Mouse (Mus musculus): ENCODE measurements at regions not wholly inside any gene's neighbourhood (a gene's known extent, or its start where the extent isn't known, plus 50 kb on each side); places are given as distances from the start of the nearest gene placed in this dataset.

- Histone ChIP-seq H3K4me1 (ENCODE audit: control insufficient read depth in 1 of 2, insufficient read depth in 2 of 2) (no peaks in the 10 kb centered on the region), H3K27me3 (replicated peaks) (no peaks in the 10 kb centered on the region), H3K4me2 (ENCODE audit: insufficient read depth, low read depth, poor library complexity, severe bottlenecking) (no peak overlapping the region), H3K27ac (ENCODE audit: insufficient read depth, low read depth) (no peak overlapping the region), H3K4me3 (replicated peaks in 1 of 3; ENCODE audit: low read depth in 2 of 3, low read length in 2 of 3, poor library complexity in 1 of 3) (no peak overlapping the region), H3K79me2 (replicated peaks; ENCODE audit: control insufficient read depth, extremely low read depth, insufficient read depth, poor library complexity, severe bottlenecking) (no peaks in the 10 kb centered on the region), H3K9ac (ENCODE audit: insufficient read depth, low read depth) (no peak overlapping the region), H3K36me3 (replicated peaks in 1 of 2; ENCODE audit: control insufficient read depth in 1 of 2, insufficient read depth in 1 of 2, low read length in 1 of 2) (no peaks in the 10 kb centered on the region), H3K9me3 (replicated peaks; ENCODE audit: low read length) (no peaks in the 10 kb centered on the region)
- DNase-seq (ENCODE audit: extremely low read depth): no peak
- dilution Hi-C loops (cut with MboI; ENCODE audit: extremely low pct_ligation_motif_present, extremely low pct_unique_long_range_greater_than_20kb, low sequenced_read_pairs) (no loop called here), in situ Hi-C loops (cut with MboI; ENCODE audit: low pct_ligation_motif_present, low pct_unique_long_range_greater_than_20kb, low sequenced_read_pairs) (no loop called here)
- TF ChIP-seq MXI1 (IDR thresholded peaks at IDR 0.05; ENCODE audit: low read depth, low read length) (no peak), USF2 (conservative IDR thresholded peaks at IDR 0.05; ENCODE audit: low read depth, low read length) (no peak), CHD2 (IDR thresholded peaks at IDR 0.05; ENCODE audit: low read length) (no peak), EP300 (IDR thresholded peaks at IDR 0.05; ENCODE audit: low read length) (no peak), ZNF384 (IDR thresholded peaks at IDR 0.05; ENCODE audit: low read depth, low read length) (no peak), MYC (IDR thresholded peaks at IDR 0.05; ENCODE audit: low read depth, low read length) (no peak), BHLHE40 (IDR thresholded peaks at IDR 0.05; ENCODE audit: low read depth, low read length) (no peak), POLR2A (IDR thresholded peaks at IDR 0.05; ENCODE audit: low read depth, low read length) (no peak), ELF1 (IDR thresholded peaks at IDR 0.05; ENCODE audit: low read depth, low read length) (no peak), MAX (IDR thresholded peaks at IDR 0.05; ENCODE audit: low read length) (no peak), TBP (conservative IDR thresholded peaks at IDR 0.05; ENCODE audit: low read depth, low read length) (no peak), ZMIZ1 (IDR thresholded peaks at IDR 0.05; ENCODE audit: low read depth, low read length) (no peak), JUN (IDR thresholded peaks at IDR 0.05; ENCODE audit: insufficient read depth, low read depth, low read length) (no peak), MEF2A (IDR thresholded peaks at IDR 0.05; ENCODE audit: borderline replicate concordance, low read depth, low read length) (no peak)
Observed at GRCm38 (mm10) chr6:14819798-14820197, 64.7 kb upstream of the Ppp1r3a start.

GRCm38 (mm10) chr6:14824777-14825176 lies 69.7 kb upstream of the Ppp1r3a start:
- Histone ChIP-seq H3K79me2 (replicated peaks; ENCODE audit: control insufficient read depth, extremely low read depth, insufficient read depth, poor library complexity, severe bottlenecking) (no peaks in the 10 kb centered on the region), H3K9me3 (replicated peaks; ENCODE audit: low read length) (no peaks in the 10 kb centered on the region), H3K36me3 (replicated peaks in 1 of 2; ENCODE audit: control insufficient read depth in 1 of 2, insufficient read depth in 1 of 2, low read length in 1 of 2) (no peaks in the 10 kb centered on the region), H3K9ac (ENCODE audit: insufficient read depth, low read depth) (no peak overlapping the region), H3K4me3 (replicated peaks in 1 of 3; ENCODE audit: low read depth in 2 of 3, low read length in 2 of 3, poor library complexity in 1 of 3) (no peak overlapping the region), H3K4me1 (ENCODE audit: control insufficient read depth in 1 of 2, insufficient read depth in 2 of 2) (no peaks in the 10 kb centered on the region), H3K27me3 (replicated peaks) (no peaks in the 10 kb centered on the region), H3K4me2 (ENCODE audit: insufficient read depth, low read depth, poor library complexity, severe bottlenecking) (no peak overlapping the region), H3K27ac (ENCODE audit: insufficient read depth, low read depth) (no peak overlapping the region)
- in situ Hi-C loops (cut with MboI; ENCODE audit: low pct_ligation_motif_present, low pct_unique_long_range_greater_than_20kb, low sequenced_read_pairs) (no loop called here), dilution Hi-C loops (cut with MboI; ENCODE audit: extremely low pct_ligation_motif_present, extremely low pct_unique_long_range_greater_than_20kb, low sequenced_read_pairs) (no loop called here)
- DNase-seq (ENCODE audit: extremely low read depth): no peak
- no peak for TF ChIP-seq KAT2A (IDR thresholded peaks at IDR 0.05; ENCODE audit: insufficient replicate concordance, low read length)
- TF ChIP-seq ZC3H11A (IDR thresholded peaks at IDR 0.05; ENCODE audit: low read depth, low read length): no peak
- TF ChIP-seq NELFE (IDR thresholded peaks at IDR 0.05; ENCODE audit: low read depth, low read length): no peak
- no peak for TF ChIP-seq MXI1 (IDR thresholded peaks at IDR 0.05; ENCODE audit: low read depth, low read length)
- TF ChIP-seq ZNF384 (IDR thresholded peaks at IDR 0.05; ENCODE audit: low read depth, low read length): no peak
- no peak for TF ChIP-seq BHLHE40 (IDR thresholded peaks at IDR 0.05; ENCODE audit: low read depth, low read length)
- no peak for TF ChIP-seq EP300 (IDR thresholded peaks at IDR 0.05; ENCODE audit: low read length)

Data from CH12.LX (cell line).